Mouse (Mus musculus) heart, postnatal 0 days (tissue): ENCODE measurements around the gene Lrrc55. TPM values are rescaled to one million over a fixed set of nuclear protein-coding genes. Genes with fewer than 3 reads are reported as not detected.

Experiments
- ATAC-seq: fragments of 200-750 bp; cut with Nextera tagmentation; 2 replicates; pipeline ENCODE4 v1.8.0; 2017; ENCODE audit warnings: low read depth, moderate number of reproducible peaks, moderate library complexity; ENCODE audit not compliant: insufficient read depth
- DNase-seq: peaks from one replicate; pipeline ENCODE4 v3.0.0-alpha.2; 2016; ENCODE audit warnings: low spot score
- H3K27ac ChIP-seq: fragments of 300-500 bp; sonication (generic); 2 replicates; pipeline ENCODE4 v1.5.1; 2014; ENCODE audit warnings: low read depth, mild to moderate bottlenecking
- H3K27me3 ChIP-seq: fragments of 300-500 bp; sonication (generic); 2 replicates; pipeline ENCODE4 v1.6.1; 2014; ENCODE audit warnings: low read length, mixed read lengths; ENCODE audit not compliant: control insufficient read depth, insufficient read depth
- H3K36me3 ChIP-seq: fragments of 300-500 bp; sonication (generic); replicated peaks from 2 replicates; pipeline ENCODE4 v1.6.1; 2014; ENCODE audit warnings: low read length, mixed read lengths; ENCODE audit not compliant: control insufficient read depth, insufficient read depth
- H3K4me1 ChIP-seq: fragments of 300-500 bp; sonication (generic); 2 replicates; pipeline ENCODE4 v1.6.1; 2014; ENCODE audit warnings: antibody characterized with exemption; ENCODE audit not compliant: control insufficient read depth, insufficient read depth
- H3K4me2 ChIP-seq: fragments of 300-500 bp; sonication (generic); 2 replicates; pipeline ENCODE4 v1.6.1; 2014; ENCODE audit warnings: low read depth, mild to moderate bottlenecking, low read length, moderate library complexity
- H3K4me3 ChIP-seq: fragments of 300-500 bp; sonication (generic); 2 replicates; pipeline ENCODE4 v1.5.1; 2014; ENCODE audit warnings: low read depth, low read length
- H3K9ac ChIP-seq: fragments of 300-500 bp; sonication (generic); replicated peaks from 2 replicates; pipeline ENCODE4 v1.6.1; 2014; ENCODE audit warnings: low read depth, low read length, mixed read lengths
- H3K9me3 ChIP-seq: fragments of 300-500 bp; sonication (generic); replicated peaks from 2 replicates; pipeline ENCODE4 v1.6.1; 2016; ENCODE audit warnings: low read length; ENCODE audit not compliant: control insufficient read depth
- CTCF ChIP-seq: IDR thresholded peaks from 2 replicates; pipeline ENCODE4 v1.5.1; 2016; ENCODE audit warnings: antibody characterized with exemption, control low read depth, low read depth
- EP300 ChIP-seq: IDR thresholded peaks from 2 replicates; pipeline ENCODE4 v1.6.1; 2016; ENCODE audit warnings: antibody characterized with exemption, low read depth
- WGBS: fragments of 180-500 bp; shearing (Covaris S2); extraction: QIAGEN DNeasy Blood & Tissue Kit; methylation state at CpG from one replicate; pipeline ENCODE4 v1.1.7; 2014; 5-methylcytosine and 5-hydroxymethylcytosine counted together
- polyA plus RNA-seq: library from polyadenylated mRNA; unstranded; fragments of >200 nt; fragmentation: Nextera tagmentation; extraction: Ambion mirVana; gene quantifications from 2 replicates; pipeline ENCODE4 v1.2.1, GENCODE M21; 2015
- total RNA-seq: library from RNA; depleted of rRNA; stranded (reverse); fragments of >200 nt; gene quantifications from 2 replicates; pipeline ENCODE4 v1.2.3, GENCODE M21; 2014; ENCODE audit warnings: low replicate concordance

The Lrrc55 gene
- total and polyA plus RNA-seq, 2 experiments from 2014 or later: 0.38 to 0.52 TPM

GRCm38 (mm10) chr2:85168327-85168726 is 28.7 kb downstream of the Lrrc55 start:
- H3K9me3 ChIP-seq: no peaks in the 10 kb centered on the region
- H3K27me3 ChIP-seq: no peaks in the 10 kb centered on the region
- no peaks in the 10 kb centered on the region for H3K36me3 ChIP-seq
- 44% methylated on average over 1 of the region's 1 CpGs for WGBS
- H3K4me3 ChIP-seq: no peak overlapping the region
- ATAC-seq: no peak
- 0 out of 2 replicates have a peak, but pooled peaks cover 4% of the 10 kb centered on the region for H3K4me1 ChIP-seq
- no peak for DNase-seq
- TF ChIP-seq CTCF (no peak), EP300 (no peak)
- no peak overlapping the region for H3K4me2 ChIP-seq
- H3K27ac ChIP-seq: peak overlapping the region; percentile 53
- no peak overlapping the region for H3K9ac ChIP-seq

DNA sequence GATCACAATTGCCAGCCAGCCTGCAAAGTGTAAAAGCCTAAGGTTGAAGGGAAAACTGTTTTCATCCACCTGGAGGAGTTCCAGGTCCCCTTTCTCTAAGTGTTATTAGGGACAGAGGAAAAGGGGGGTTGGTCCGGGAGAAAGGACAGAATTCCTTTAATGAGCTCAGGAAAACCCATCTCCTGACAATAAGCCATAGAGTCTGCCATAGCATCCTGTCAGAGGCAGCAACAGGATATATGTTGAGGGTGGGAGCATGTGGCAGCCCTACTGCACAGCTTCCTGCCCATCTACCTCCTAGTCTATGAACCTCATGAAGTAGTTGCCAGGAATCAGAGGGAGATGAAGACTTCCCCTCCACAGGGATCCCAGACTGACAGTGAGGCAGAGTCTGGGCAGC is 29.4 kb downstream of the Lrrc55 start:
- peak; percentile 68 for TF ChIP-seq EP300
- no peak for TF ChIP-seq CTCF
- no peak for DNase-seq
- peak overlapping the region; percentile 53; the same call in 1 of the 2 replicates for H3K27ac ChIP-seq
- H3K27me3 ChIP-seq: no peaks in the 10 kb centered on the region
- H3K9ac ChIP-seq: no peak overlapping the region
- ATAC-seq: peak; percentile 22; the same call in 1 of the 2 replicates
- no peak overlapping the region for H3K4me2 ChIP-seq
- H3K4me3 ChIP-seq: no peak overlapping the region
- H3K4me1 ChIP-seq: 0 out of 2 replicates have a peak, but pooled peaks cover 4% of the 10 kb centered on the region
- WGBS: 48% methylated on average over 1 of the region's 1 CpGs
- H3K9me3 ChIP-seq: no peaks in the 10 kb centered on the region
- no peaks in the 10 kb centered on the region for H3K36me3 ChIP-seq

DNA sequence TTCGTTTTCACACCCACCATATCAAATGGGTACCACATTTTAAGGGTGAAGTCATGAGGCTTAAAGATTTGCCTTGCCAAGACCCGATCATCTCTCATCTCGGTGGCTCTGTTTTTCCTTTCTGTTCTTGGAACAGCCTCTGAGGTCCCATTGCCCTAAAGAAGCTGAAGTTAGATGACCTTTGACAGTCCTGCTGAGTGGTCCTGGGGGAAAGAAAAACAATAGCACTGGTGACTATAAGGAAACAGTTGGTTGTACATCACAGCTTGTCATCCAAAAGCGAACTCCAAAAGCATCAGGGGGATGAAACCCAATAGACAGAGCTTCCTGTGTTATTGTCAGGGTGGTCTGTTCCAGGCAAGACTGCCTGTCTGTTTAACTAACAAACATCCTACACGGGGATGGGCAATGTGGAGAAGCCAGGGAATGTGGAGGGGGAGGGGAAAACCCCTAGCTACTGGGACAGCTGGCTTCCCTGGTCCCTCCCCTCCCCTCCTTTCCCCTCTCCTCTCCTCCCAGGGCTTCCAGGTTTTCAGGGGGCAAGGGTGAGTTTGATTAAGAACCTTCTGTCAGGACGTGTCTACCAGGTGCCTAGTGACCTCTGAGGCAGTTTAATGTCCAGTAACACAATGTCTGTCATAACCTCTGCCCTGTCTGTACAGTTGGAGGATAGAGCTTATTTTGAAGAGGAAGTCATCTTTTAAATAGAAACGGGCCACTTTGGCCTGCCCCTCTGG is 33.5 kb downstream of the Lrrc55 start:
- Histone ChIP-seq H3K27ac (0 out of 2 replicates have a peak overlapping the region, but pooled peaks have one; percentile 38), H3K36me3 (no peaks in the 10 kb centered on the region), H3K4me3 (no peak overlapping the region), H3K27me3 (no peaks in the 10 kb centered on the region), H3K9me3 (no peaks in the 10 kb centered on the region), H3K9ac (no peak overlapping the region), H3K4me1 (no peaks in the 10 kb centered on the region), H3K4me2 (no peak overlapping the region)
- DNase-seq: peak; percentile 16
- ATAC-seq: peak; percentile 62
- TF ChIP-seq EP300 (peak; percentile 77), CTCF (no peak)
- WGBS: 31% methylated on average over 7 of the region's 7 CpGs

- WGBS: 28% methylated on average over 1 of the region's 1 CpGs
- no peak for ATAC-seq
- H3K9ac ChIP-seq: no peak overlapping the region
- H3K9me3 ChIP-seq: no peaks in the 10 kb centered on the region
- no peak for DNase-seq
- H3K27ac ChIP-seq: no peak overlapping the region
- H3K36me3 ChIP-seq: no peaks in the 10 kb centered on the region
- no peak overlapping the region for H3K4me3 ChIP-seq
- H3K4me1 ChIP-seq: no peaks in the 10 kb centered on the region
- no peaks in the 10 kb centered on the region for H3K27me3 ChIP-seq
- TF ChIP-seq EP300 (no peak), CTCF (no peak)
- H3K4me2 ChIP-seq: no peak overlapping the region
Measured at GRCm38 (mm10) chr2:85161638-85162093, 35.3 kb downstream of the Lrrc55 start.

GRCm38 (mm10) chr2:85160901-85161637 is 35.9 kb downstream of the Lrrc55 start:
- DNase-seq: no peak
- Histone ChIP-seq H3K4me2 (no peak overlapping the region), H3K4me3 (no peak overlapping the region), H3K9me3 (no peaks in the 10 kb centered on the region), H3K9ac (no peak overlapping the region), H3K27ac (no peak overlapping the region), H3K4me1 (no peaks in the 10 kb centered on the region), H3K27me3 (no peaks in the 10 kb centered on the region), H3K36me3 (no peaks in the 10 kb centered on the region)
- WGBS: 66% methylated on average over 4 of the region's 4 CpGs
- no peak for ATAC-seq
- TF ChIP-seq EP300: no peak
- no peak for TF ChIP-seq CTCF
